Mouse (Mus musculus): ENCODE data around the gene Rarres2. TPM values are rescaled to one million over a fixed set of nuclear protein-coding genes. Genes with fewer than 3 reads are reported as not detected.

The Rarres2 gene
- polyA plus RNA-seq (2014; fragmentation: Illumina TruSeq; extraction: RNeasy Lipid Tissue Mini Kit (QIAGEN cat#74804); ENCODE audit: low read depth, low replicate concordance): 115 TPM

GRCm38 (mm10) chr6:48572572-48573061 lies at the start of gene Rarres2:
Rarres2 (minus strand) TSS chr6:48572789.

GRCm38 (mm10) chr6:48601271-48602079 lies 28.9 kb upstream of the Rarres2 start, which contains the start of gene Zfp775:
Zfp775 (plus strand) TSS chr6:48602063.

DNA sequence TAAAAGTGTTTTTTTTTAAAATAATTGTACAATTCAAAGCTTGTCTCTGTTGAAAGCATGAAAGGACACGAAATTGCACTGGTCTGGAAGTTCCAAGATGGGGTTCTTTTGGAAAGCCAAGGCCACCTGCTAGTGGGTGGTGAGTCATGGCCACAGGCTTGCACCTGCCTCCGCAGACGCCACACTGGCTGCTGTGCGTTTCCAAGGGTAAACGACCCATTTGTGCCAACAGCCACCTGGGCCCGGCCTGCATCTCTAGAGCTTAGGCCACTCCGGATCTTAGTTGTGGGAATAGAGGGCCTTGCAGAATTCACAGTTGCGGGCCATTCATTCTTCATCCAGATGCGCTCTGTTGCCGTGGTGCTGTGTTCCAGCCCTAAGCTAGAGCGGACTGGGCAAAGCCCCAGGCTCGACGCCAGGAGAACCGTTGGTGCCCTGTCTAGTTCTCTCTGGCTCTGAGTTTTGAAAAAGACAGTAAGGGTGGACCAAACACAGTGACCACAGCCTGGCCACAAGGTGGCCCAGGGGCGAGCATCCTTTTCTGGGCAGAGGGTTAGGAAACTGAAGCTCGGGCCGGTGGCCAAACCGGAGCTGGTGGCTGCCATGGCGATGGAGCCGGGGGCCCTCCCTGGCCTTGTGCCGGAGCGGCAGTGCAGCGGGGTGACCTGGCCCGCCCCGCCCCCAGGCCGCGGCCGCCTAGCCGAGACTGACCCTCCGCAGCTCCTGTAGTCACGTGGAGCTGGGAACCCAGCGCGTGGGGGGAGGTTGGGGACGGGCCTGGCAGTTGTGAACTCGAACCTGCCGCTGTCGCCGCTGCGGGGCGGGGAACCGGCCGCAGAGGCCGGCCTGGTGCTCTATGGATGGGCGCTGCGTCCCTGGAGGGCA lies 20.8 kb upstream of the Rarres2 start, which contains the start of the genes Repin1 and Gm44965:
Gene Repin1 (plus strand): TSS at position 726 of the 885 bp plus-strand sequence.
Gene Gm44965 (plus strand): TSS at position 784 of the 885 bp plus-strand sequence.

GRCm38 (mm10) chr6:48589194-48589750 lies 16.7 kb upstream of the Rarres2 start, which contains the start of gene Gm45021:
Gm45021 (plus strand) TSS chr6:48589610.

GRCm38 (mm10) chr6:48554280-48555103 lies 18.1 kb downstream of the Rarres2 start, which contains the start of gene Lrrc61:
Lrrc61 (plus strand) TSS chr6:48554796.

GRCm38 (mm10) chr6:48537105-48537954 lies 35.3 kb downstream of the Rarres2 start, which contains the start of gene Atp6v0e2:
Atp6v0e2 (plus strand) TSS chr6:48537615.

Other genes with a start within 250 kb of the Rarres2 start
- 24.1 TPM for gene Krba1, start 177.2 kb downstream of the Rarres2 start, polyA plus RNA-seq (2014; fragmentation: Illumina TruSeq; extraction: RNeasy Lipid Tissue Mini Kit (QIAGEN cat#74804); ENCODE audit: low read depth, low replicate concordance)
- 9.5 TPM for gene Zfp467, start 127.0 kb downstream of the Rarres2 start, polyA plus RNA-seq (2014; fragmentation: Illumina TruSeq; extraction: RNeasy Lipid Tissue Mini Kit (QIAGEN cat#74804); ENCODE audit: low read depth, low replicate concordance)
- 0.50 TPM for gene Sspo, start 124.6 kb downstream of the Rarres2 start, polyA plus RNA-seq (2014; fragmentation: Illumina TruSeq; extraction: RNeasy Lipid Tissue Mini Kit (QIAGEN cat#74804); ENCODE audit: low read depth, low replicate concordance)
- gene Atp6v0e2, start 35.2 kb downstream of the Rarres2 start, polyA plus RNA-seq (2014; fragmentation: Illumina TruSeq; extraction: RNeasy Lipid Tissue Mini Kit (QIAGEN cat#74804); ENCODE audit: low read depth, low replicate concordance): 17.0 TPM
- gene Lrrc61, start 18.0 kb downstream of the Rarres2 start, polyA plus RNA-seq (2014; fragmentation: Illumina TruSeq; extraction: RNeasy Lipid Tissue Mini Kit (QIAGEN cat#74804); ENCODE audit: low read depth, low replicate concordance): 15.5 TPM
- gene Gm45021, start 16.8 kb upstream of the Rarres2 start, polyA plus RNA-seq (2014; fragmentation: Illumina TruSeq; extraction: RNeasy Lipid Tissue Mini Kit (QIAGEN cat#74804); ENCODE audit: low read depth, low replicate concordance): not detected
- gene Repin1, start 21.1 kb upstream of the Rarres2 start, polyA plus RNA-seq (2014; fragmentation: Illumina TruSeq; extraction: RNeasy Lipid Tissue Mini Kit (QIAGEN cat#74804); ENCODE audit: low read depth, low replicate concordance): 20.4 TPM
- not detected for gene Gm44965, start 21.2 kb upstream of the Rarres2 start, polyA plus RNA-seq (2014; fragmentation: Illumina TruSeq; extraction: RNeasy Lipid Tissue Mini Kit (QIAGEN cat#74804); ENCODE audit: low read depth, low replicate concordance)
- gene Zfp775, start 29.3 kb upstream of the Rarres2 start, polyA plus RNA-seq (2014; fragmentation: Illumina TruSeq; extraction: RNeasy Lipid Tissue Mini Kit (QIAGEN cat#74804); ENCODE audit: low read depth, low replicate concordance): 8.5 TPM
- 0.60 TPM for gene AI854703, start 54.0 kb upstream of the Rarres2 start, polyA plus RNA-seq (2014; fragmentation: Illumina TruSeq; extraction: RNeasy Lipid Tissue Mini Kit (QIAGEN cat#74804); ENCODE audit: low read depth, low replicate concordance)
- 10.2 TPM for gene Gimap8, start 74.4 kb upstream of the Rarres2 start, polyA plus RNA-seq (2014; fragmentation: Illumina TruSeq; extraction: RNeasy Lipid Tissue Mini Kit (QIAGEN cat#74804); ENCODE audit: low read depth, low replicate concordance)
- 6.1 TPM for gene Gimap9, start 103.3 kb upstream of the Rarres2 start, polyA plus RNA-seq (2014; fragmentation: Illumina TruSeq; extraction: RNeasy Lipid Tissue Mini Kit (QIAGEN cat#74804); ENCODE audit: low read depth, low replicate concordance)
- 36.6 TPM for gene Gimap4, start 111.8 kb upstream of the Rarres2 start, polyA plus RNA-seq (2014; fragmentation: Illumina TruSeq; extraction: RNeasy Lipid Tissue Mini Kit (QIAGEN cat#74804); ENCODE audit: low read depth, low replicate concordance)
- 49.6 TPM for gene Gimap6, start 135.4 kb upstream of the Rarres2 start, polyA plus RNA-seq (2014; fragmentation: Illumina TruSeq; extraction: RNeasy Lipid Tissue Mini Kit (QIAGEN cat#74804); ENCODE audit: low read depth, low replicate concordance)
- gene Gm28053, start 145.8 kb upstream of the Rarres2 start, polyA plus RNA-seq (2014; fragmentation: Illumina TruSeq; extraction: RNeasy Lipid Tissue Mini Kit (QIAGEN cat#74804); ENCODE audit: low read depth, low replicate concordance): not detected
- not detected for gene Gimap7, start 145.8 kb upstream of the Rarres2 start, polyA plus RNA-seq (2014; fragmentation: Illumina TruSeq; extraction: RNeasy Lipid Tissue Mini Kit (QIAGEN cat#74804); ENCODE audit: low read depth, low replicate concordance)
- gene Gimap1, start 166.3 kb upstream of the Rarres2 start, polyA plus RNA-seq (2014; fragmentation: Illumina TruSeq; extraction: RNeasy Lipid Tissue Mini Kit (QIAGEN cat#74804); ENCODE audit: low read depth, low replicate concordance): 9.0 TPM
- gene Gimap5, start 173.4 kb upstream of the Rarres2 start, polyA plus RNA-seq (2014; fragmentation: Illumina TruSeq; extraction: RNeasy Lipid Tissue Mini Kit (QIAGEN cat#74804); ENCODE audit: low read depth, low replicate concordance): 5.2 TPM
- 0.71 TPM for gene Gimap3, start 198.1 kb upstream of the Rarres2 start, polyA plus RNA-seq (2014; fragmentation: Illumina TruSeq; extraction: RNeasy Lipid Tissue Mini Kit (QIAGEN cat#74804); ENCODE audit: low read depth, low replicate concordance)